Mouse (Mus musculus): ENCODE measurements at regions not wholly inside any gene's neighbourhood (a gene's known extent, or its start where the extent isn't known, plus 50 kb on each side); places are given as distances from the start of the nearest gene placed in this dataset.

GRCm38 (mm10) chr5:118999124-118999523 is 438.6 kb downstream of the Med13l start:
- no peak for TF ChIP-seq USF1 (IDR thresholded peaks at IDR 0.05; ENCODE audit: low read depth, low read length)
- TF ChIP-seq CTCF (IDR thresholded peaks at IDR 0.05 in 2 of 3, conservative IDR thresholded peaks at IDR 0.05 in 1 of 3; ENCODE audit: control insufficient read depth in 1 of 3, insufficient read depth in 1 of 3, low read depth in 2 of 3, low read length in 3 of 3, poor library complexity in 1 of 3, severe bottlenecking in 1 of 3) = no peak
- TF ChIP-seq MXI1 (IDR thresholded peaks at IDR 0.05; ENCODE audit: low read depth, low read length) = no peak
- TF ChIP-seq MEF2A (IDR thresholded peaks at IDR 0.05; ENCODE audit: extremely low read depth, insufficient replicate concordance, low read depth, low read length, poor library complexity, severe bottlenecking) = no peak
- no peak for TF ChIP-seq ZC3H11A (IDR thresholded peaks at IDR 0.05; ENCODE audit: low read depth, low read length)
- TF ChIP-seq ZMIZ1 (IDR thresholded peaks at IDR 0.05; ENCODE audit: low read depth, low read length) = no peak
- TF ChIP-seq POLR2A (IDR thresholded peaks at IDR 0.05; ENCODE audit: control insufficient read depth in 1 of 2, insufficient read depth in 1 of 2, low read depth in 1 of 2, low read length in 2 of 2, poor library complexity in 1 of 2) = no peak
- no peak for TF ChIP-seq ELF1 (IDR thresholded peaks at IDR 0.05; ENCODE audit: low read depth, low read length)
- TF ChIP-seq TAL1 (IDR thresholded peaks at IDR 0.05; ENCODE audit: low read length) = no peak
- TF ChIP-seq GATA1 (IDR thresholded peaks at IDR 0.05; ENCODE audit: low read depth, low read length) = no peak
- TF ChIP-seq BHLHE40 (IDR thresholded peaks at IDR 0.05; ENCODE audit: borderline replicate concordance, low read depth, low read length) = no peak
- no peak for TF ChIP-seq HCFC1 (IDR thresholded peaks at IDR 0.05; ENCODE audit: low read depth, low read length)
- TF ChIP-seq TBP (IDR thresholded peaks at IDR 0.05; ENCODE audit: low read depth, low read length) = no peak
- no peak for TF ChIP-seq POLR2AphosphoS2 (IDR thresholded peaks at IDR 0.05; ENCODE audit: low read length)
